Mouse (Mus musculus): ENCODE measurements around the gene Cst3.

Gene Cst3

DNA sequence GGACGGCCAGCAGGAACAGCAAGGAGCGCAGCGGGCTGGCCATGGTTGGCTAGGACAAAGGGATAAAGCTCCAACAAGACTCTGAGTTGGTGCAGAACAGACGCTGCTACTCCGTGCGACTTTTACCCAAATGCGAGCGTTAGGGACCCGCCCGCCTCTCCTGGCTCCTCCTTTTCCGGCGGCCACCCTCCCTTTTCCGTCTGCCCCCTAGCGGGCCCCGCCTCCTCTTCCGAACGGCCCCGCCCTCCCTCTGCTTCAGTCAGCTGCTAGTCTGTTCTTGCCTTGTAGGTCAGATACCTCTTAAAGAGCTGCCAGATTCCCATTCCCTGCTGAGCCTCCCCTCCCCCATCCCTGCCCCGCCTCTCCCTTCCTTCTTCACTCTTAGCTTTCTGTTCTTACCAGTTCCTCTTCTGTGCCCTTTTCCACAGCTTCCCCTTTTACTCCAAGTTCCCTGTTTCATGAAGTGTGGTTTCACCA lies at the start of gene Cst3:
Gene Cst3, minus strand, starts transcription at position 358 of the 477 bp plus-strand sequence.
- DNase-seq (ENCODE audit: low spot score) = peak; percentile 78

DNA sequence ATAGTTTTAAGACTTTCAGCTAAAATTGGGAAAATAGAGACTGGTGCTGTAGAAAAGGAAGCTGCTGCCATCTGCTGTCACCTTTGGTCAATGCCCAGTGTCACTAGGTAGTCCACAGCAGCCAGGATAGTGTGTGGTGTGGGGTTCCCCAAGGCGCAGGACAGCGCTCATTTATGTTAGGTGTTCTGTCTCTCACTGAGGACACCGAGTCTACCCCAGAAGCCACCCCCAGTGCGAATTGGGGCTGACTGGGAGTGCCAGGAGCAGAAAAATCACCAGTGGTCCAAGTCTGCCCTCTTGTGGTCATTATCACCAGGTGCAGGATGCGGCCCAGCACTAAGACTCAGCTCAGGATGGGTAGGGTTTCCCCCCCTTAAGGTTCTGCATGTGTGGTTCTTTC lies 26.8 kb upstream of the Cst3 start:
- DNase-seq (ENCODE audit: low spot score) = peak; percentile 25

DNA sequence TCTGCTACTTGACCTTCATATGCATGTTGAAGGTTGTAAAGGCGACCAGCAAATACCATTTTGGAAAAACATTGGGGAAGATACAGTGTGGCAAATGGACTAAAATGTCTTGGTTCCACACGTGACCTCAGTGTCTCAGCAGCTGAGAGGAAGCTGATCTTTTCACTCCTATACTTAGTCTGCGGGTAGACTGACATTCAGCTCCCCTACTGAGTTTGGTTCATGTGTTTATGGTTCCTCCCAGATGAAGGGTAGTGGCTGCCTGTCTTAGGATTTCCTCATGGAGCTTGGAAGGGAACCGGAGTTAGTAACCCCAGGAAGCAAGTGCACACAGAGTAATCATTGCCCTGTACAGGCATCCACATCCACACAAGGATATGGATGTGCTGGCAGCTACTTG lies 24.8 kb upstream of the Cst3 start:
- DNase-seq (ENCODE audit: low spot score) = no peak

DNA sequence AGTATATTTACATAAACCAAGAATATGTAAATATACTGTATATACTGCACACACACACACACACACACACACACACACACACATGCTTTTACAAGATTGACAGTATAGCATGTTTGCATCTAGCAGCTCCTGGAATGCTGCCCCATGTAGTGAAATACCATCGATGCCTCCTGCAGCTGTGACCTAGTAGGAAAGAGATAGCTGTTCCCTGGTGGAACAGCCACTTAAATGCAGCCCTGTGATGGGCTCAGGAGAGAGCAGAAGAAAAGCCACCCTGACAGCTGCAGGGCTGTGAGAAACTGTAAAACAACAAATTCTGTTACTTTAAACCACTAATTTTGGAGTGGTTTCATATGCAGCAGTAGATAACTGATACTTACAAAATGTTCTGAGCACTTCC lies 20.7 kb upstream of the Cst3 start:
- no peak for DNase-seq (ENCODE audit: low spot score)

DNA sequence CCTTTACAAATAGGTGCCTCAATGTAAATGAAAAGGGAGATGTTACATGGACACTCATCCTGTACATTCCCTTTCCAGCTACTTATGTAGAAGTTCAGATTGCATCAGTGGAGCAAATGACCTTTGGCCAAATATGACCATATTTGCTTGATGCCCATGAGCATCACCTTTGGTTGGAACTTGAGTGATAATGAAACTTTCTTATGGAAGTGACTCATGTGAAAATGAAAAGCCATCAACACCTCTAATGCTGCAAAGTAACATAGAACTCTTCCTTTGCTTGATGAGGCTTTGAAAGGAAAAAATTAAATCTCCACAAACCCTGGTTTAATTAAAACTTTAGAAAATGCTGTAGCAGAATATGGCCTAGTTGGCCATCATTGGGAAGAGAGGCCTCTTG lies 17.6 kb upstream of the Cst3 start:
- DNase-seq (ENCODE audit: low spot score) = no peak

DNA sequence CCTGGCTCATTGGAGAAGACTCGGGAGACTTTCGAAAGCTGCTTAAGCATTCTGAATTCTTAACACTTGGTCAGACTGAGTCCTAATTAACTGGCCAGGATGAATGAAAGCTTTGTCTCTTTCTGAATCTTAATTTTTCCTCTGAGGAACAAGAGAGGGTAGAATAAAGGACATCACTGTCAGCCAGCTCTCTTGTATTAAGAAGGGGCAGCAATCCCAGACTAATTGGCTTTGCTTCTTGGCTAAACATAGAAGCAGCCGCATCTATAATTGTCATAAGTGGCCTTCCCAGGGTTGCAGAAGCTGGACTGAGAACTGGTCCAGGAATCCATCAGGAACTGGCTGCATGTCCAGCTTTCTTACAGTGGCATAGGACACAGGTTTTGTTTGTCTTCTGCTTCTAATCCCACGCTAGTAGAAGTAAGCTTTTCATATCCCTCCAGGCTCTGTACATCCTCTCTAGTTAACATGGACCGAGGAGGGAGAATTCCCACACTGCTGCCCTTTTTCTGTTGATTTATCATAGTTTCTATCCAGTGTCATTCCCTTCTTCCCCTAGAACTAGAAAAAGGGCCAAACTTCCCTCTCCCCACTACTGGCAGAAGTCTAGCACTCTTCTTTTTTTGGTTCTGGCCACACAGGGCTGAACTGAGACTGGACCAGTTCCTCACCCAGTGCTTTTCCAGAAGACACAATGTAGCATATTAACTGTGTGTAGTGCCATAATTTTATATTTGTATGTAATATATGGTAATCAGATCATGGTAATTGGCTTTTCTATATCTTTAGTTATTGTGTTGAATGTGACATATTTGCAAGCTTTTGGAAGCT lies 14.7 kb upstream of the Cst3 start:
- no peak for DNase-seq (ENCODE audit: low spot score)

DNA sequence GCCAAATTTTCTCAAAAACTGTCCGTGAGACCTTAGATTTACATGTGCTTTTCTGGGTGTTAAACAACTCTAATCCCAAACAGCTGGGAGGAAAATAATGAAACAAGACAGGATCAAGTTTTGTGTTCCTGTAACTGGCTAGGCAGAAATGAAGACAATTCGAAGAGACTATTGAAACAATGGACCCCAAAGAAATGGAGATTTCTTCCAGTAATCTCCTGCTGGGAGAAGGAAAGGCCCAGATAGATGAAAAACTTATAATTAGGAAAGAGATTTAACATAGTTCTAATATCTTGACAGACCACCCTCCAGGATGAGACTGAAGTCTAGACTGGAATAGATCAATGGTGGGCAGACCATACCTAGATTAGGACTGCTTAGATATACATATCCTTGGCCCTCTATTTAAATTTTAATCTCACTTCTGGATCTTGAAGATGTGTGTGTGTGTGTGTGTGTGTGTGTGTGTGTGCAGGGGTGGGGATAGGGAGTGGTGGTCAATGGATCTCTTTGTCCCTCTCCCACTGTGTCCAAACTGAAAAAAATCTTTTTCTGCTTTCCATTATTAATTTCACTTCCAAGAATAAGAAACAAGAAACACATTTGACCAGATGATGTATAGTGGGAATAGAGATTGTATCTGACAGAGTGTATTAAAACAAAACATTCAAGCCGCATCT lies 14.0 kb upstream of the Cst3 start:
- no peak for DNase-seq (ENCODE audit: low spot score)

DNA sequence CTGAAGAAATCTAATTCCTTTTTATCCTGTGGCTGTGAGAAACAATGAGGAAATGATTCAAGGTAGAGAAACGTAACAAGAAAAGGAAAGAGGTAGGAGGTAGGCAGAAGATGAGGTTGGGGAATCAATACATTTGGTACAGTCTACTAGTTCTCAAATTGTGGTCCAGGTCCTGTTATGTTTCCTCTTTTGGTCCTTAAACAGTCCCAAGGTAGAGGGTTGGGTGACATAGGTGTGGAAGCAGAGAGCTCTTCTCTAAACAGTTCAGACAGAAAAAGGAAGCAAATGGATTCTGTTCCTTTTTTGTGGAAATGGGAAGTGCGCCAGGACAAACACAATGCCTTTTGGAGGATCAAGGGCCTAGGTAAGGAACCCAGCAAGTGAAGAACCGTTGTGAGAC lies 13.4 kb upstream of the Cst3 start:
- DNase-seq (ENCODE audit: low spot score) = no peak

DNA sequence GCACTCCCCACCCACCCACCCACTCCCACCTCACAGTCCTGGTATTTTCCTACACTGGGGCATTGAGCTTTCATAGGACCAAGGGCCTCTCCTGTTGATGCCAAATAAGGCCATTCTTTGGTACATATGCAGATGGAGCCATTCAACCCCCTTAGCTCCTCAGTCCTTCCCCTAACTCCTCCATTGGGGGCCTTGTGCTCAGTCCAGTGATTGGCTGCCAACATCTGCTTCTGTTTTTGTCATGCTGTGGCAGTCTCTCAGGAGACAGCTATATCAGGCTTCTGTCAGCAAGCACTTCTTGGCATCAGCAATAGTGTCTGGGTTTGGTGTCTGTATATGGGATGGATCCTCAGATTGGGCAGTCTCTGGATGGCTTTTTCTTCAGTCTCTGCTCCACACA lies 9.2 kb upstream of the Cst3 start:
- DNase-seq (ENCODE audit: low spot score) = no peak

DNA sequence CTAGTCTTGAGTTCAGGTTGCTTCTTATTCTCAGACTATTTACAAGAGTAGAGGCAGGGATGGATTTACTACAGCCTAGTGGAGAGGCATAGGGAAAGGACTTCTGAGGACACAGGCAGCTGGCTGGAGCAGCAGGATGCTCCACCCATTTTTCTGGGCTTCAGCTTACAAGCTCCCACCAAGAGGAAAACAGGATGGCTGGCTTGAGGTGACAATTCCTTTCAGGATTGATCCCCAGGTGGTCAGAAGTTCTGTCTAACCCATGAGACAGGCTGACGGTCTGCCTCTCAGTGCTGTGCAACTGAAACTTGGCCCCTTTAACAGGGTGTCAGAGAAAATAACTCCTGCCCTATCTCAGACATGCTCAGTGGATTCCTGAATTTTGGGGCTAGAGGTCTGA lies 3.7 kb upstream of the Cst3 start:
- no peak for DNase-seq (ENCODE audit: low spot score)

DNA sequence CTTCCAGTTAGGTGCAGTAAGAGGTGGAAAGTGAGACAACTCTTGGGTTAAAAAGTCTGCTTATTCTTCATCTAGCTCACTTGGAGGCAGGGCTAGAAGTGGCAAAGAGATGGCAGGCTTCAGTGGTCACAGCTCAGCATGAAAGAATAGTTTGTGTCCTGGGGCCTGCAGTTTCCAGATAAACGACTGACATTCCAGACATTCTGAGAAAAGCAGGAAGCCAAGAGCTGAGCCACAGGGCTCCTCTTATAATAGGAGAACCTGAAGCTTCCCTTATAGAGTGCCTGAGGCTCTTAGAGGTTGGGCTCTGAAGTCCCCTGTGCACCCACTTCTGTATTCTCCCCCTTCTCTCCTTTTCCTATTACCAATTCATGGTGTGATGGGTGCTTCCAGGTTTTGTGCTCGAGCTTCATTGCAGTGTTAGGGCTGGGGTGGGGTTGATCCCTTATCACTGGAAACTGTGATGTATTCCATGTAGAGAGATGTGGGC lies 3.2 kb upstream of the Cst3 start:
- DNase-seq (ENCODE audit: low spot score) = no peak

DNA sequence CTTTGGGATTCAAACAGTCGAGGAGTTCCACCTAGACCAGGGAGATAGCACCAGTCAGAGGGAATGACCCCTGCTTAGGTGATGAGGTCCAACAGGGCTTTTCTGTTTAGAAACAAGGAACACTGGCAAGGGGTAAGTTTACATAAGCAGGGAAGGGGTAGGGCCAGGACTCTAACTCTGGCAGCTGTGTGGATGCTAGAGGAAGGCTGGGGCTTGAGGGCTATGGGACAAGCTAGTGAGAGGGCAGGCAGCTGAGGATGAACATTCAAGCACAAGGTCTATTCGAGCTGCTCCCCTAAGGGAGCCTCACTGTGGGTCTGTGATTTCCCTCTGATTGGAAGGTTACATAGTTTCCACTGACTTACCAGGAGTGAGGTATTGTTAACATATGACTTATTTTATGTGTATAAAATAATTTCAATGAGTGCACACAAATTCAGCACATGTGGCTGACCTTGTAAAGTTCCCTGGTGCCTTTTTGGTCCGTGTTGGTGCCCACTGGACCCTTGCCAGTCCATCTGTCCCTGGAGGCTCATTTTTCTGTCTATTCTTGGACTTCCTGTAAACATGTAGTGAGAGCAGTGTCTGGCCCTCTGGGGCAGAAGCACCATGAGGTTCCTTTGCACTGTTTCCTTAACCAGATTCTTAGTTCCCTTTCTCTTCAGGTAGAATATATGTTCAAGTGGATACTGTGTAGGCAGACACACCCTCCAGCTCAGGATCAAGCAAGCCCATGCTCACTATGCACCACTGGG lies 1.7 kb upstream of the Cst3 start:
- no peak for DNase-seq (ENCODE audit: low spot score)

DNA sequence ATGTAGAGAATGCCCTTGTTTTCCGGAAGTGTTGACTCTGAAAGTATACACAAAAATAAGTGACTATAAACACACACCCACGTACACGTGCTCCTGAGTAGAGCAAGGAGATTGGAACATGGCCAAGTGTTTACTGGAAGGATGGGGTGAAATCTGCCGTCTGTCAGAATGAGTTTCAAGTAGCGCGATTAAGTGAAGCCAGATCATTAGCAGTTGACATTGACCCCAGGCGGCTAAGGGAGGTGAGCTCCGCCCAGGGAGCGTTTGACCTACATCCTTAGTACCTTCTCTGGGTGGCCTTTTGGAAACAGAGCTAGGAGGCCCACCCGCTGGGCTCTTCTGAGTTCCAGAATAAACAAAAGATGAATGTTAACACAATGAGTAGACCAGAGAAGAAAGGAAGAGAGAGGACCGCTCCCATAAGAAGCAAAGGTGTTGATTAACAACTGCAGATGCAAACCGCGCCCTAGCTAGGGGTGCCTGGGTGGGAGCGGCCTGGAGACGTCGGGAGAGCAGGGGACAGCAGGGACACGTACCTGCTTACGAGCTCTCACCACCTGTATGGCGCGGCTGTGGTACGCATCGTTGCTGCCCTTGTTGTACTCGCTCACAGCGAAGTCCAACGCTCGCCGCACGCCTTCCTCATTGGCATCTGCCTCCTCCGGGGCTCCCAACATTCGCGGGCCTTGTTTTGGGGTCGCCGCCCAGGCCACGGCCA lies 716 bp downstream of the Cst3 start:
- DNase-seq (ENCODE audit: low spot score) = no peak

DNA sequence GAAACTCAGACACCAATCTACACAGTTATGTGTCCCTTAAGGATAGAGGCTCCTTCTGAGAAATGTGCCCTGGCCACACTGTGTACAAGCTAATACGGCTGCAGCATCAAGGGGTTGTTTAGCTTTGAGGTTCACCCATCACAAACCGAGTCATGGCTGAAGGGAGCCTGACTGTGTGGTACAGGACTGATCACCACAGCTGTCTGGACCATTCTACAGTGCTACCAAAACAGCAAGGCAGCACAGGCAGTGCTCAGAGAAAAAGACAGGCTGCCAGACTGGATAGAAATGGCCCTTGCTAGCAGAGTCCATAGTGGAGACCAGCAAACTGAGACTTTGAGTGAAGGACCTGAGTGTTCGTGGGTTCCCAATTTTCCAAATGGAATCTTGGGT lies 1.3 kb downstream of the Cst3 start:
- DNase-seq (ENCODE audit: low spot score) = no peak

DNA sequence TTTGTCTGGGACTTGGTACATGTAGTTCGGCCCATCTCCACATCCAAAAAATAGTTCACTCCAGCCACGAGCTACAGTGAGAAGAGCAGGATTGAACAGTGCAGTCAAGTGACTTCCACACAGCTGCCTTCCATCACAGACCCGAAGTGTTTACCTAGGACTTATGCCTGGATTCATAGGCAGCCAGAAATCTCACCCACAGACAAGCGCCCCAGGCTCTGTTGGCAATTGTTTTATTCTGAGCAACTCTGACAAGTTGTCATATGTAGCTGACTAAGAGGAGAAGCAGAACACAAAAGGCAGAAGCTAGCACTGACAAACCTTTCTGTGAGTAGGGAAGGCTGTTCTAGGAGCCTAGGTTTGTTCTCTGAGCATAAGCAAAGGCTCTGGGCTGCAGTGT lies 2.6 kb downstream of the Cst3 start:
- DNase-seq (ENCODE audit: low spot score) = no peak

DNA sequence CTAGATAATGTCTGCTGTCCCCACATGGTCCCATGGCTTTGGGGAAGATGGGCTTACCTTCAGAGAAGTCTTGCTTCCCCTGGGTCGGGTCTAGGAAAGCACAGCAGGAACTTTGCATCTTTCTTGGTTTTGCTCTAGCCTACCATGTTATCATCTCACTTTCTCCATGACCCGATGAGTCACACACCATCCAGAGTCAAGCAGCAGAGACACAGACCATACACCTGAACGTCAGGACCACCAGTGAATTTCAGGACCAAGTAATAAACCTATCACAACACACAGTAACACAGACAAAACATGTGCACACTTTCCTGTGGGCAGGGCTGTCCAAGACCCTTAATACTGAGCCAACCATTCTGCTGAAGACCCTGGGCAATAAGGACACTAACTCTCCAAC lies 5.0 kb downstream of the Cst3 start:
- DNase-seq (ENCODE audit: low spot score) = no peak

DNA sequence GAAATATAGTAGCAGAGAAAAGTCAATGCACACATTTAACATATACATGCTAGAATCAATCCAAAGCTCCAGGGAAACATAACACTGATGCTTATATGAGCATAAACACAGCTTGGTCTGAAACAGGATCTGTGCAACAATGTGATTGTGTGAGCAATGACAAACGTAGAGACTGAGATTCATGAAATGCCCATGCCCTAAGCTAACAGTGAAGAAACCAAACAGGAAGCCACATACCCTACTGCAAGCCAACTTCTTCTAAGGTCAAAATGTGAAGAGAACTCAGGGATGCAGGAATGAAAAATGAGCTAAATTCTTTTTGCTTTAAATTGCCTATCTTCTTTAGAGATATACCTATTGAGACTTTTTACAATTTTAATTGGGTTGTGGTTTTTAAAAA lies 6.5 kb downstream of the Cst3 start:
- DNase-seq (ENCODE audit: low spot score) = no peak

DNA sequence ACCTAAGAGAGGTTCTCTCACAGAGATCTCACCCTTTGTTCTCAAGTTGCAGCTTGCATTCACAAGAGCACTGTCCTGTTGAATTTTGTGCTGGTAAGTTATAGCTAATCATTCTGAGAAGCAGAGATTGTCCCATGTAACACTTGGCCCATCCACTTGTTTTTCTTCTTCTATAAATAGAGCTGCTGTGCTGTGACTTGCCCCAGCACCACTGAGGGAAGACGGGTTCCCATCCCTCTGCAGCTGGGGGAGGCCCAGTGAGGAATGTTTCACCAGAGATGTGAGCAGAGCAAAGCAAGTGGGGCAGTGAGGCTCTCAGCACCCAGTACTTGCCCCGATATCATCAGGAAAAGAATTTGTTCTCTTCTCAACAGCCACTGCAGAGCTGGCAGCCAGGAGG lies 10.5 kb downstream of the Cst3 start, which contains the start of gene 9230104L09Rik:
Gene 9230104L09Rik, minus strand, starts transcription at position 73 of the 400 bp plus-strand sequence.
- DNase-seq (ENCODE audit: low spot score) = no peak

DNA sequence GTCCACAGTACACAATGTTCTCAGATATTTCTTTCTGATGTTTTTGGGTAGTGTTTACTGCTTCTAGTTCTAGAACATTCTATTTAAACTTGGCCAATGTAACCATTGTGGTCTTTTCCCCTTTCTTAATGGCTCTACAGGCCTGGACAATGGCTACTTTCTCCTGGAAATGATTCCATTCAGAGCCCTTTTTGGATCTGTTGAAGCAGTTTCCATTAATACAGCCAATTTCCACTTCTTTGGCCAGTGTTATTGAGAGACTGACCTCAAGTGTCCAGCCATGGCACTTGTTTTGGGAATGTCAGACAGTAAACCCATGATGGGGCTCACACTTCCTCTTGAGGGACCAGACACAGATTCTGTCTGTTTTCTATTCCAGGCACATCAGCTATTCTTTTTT lies 13.8 kb downstream of the Cst3 start:
- no peak for DNase-seq (ENCODE audit: low spot score)

DNA sequence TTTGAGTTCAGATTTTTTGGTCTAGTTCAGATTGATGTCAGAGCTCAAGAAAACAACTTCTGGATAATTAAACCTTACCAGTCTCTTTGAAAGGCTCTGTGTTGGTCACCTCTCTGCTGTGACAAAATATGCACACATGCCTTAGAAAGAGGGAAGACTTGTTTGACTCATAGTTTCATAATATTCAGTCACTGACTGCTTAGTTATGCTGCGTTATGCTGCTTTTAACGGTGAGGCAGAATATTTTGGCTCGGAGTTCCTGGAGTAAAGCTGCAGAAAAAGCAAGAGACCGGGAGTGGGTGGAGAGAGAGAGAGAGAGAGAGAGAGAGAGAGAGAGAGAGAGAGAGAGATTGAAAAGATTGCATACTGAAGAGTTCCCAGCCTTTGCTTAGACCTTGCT lies 14.5 kb downstream of the Cst3 start:
- no peak for DNase-seq (ENCODE audit: low spot score)

DNA sequence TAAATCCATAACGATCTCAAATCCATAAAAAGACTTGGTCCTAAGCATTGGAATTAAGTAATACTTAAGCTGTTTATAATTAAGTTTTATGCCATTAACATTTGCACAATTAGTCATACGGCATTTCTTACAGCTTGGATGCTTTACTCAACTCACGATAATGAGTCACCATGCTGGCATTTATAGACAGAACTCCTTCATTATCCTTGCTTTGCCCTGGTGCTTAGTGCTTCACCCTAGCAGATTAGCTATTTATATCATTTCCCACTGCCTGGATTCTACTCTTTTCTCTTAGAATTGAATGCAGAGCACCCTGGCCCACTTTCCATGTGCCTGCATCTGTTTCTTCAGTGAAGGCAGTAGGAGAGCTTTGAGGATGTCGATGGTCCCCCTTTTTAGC lies 18.0 kb downstream of the Cst3 start:
- DNase-seq (ENCODE audit: low spot score) = no peak
